Mouse (Mus musculus) hindbrain, embryonic 11.5 days (tissue): ENCODE measurements around the gene Npr1. TPM values are rescaled to one million over a fixed set of nuclear protein-coding genes. Genes with fewer than 3 reads are reported as not detected.

Source experiments
- ATAC-seq: fragments of 200-750 bp; cut with Nextera tagmentation; 2 replicates; pipeline ENCODE4 v1.8.0; 2017; ENCODE audit warnings: mild to moderate bottlenecking, moderate TSS enrichment, moderate library complexity; ENCODE audit not compliant: low FRiP score
- DNase-seq: peaks from one replicate; pipeline ENCODE4 v3.0.0-alpha.2; 2015; ENCODE audit warnings: low spot score
- H3K27ac ChIP-seq: fragments of 300-500 bp; sonication (generic); 2 replicates; pipeline ENCODE4 v1.5.1; 2014; ENCODE audit warnings: mild to moderate bottlenecking, low read depth, low read length
- H3K27me3 ChIP-seq: fragments of 300-500 bp; sonication (generic); 2 replicates; pipeline ENCODE4 v1.6.1; 2014; ENCODE audit warnings: mild to moderate bottlenecking, low read length, moderate library complexity, mixed read lengths; ENCODE audit not compliant: control insufficient read depth, insufficient read depth
- H3K36me3 ChIP-seq: fragments of 300-500 bp; sonication (generic); 2 replicates; pipeline ENCODE4 v1.6.1; 2014; ENCODE audit warnings: mild to moderate bottlenecking, low read length, moderate library complexity, mixed read lengths; ENCODE audit not compliant: control insufficient read depth, insufficient read depth
- H3K4me1 ChIP-seq: fragments of 300-500 bp; sonication (generic); replicated peaks from 2 replicates; pipeline ENCODE4 v1.6.1; 2014; ENCODE audit warnings: low read length, mixed read lengths; ENCODE audit not compliant: control insufficient read depth, insufficient read depth
- H3K4me2 ChIP-seq: fragments of 300-500 bp; sonication (generic); replicated peaks from 2 replicates; pipeline ENCODE4 v1.6.1; 2014; ENCODE audit warnings: mild to moderate bottlenecking, low read depth, low read length
- H3K4me3 ChIP-seq: fragments of 300-500 bp; sonication (generic); 2 replicates; pipeline ENCODE4 v1.5.1; 2014; ENCODE audit warnings: low read depth, low read length
- H3K9ac ChIP-seq: fragments of 300-500 bp; sonication (generic); 2 replicates; pipeline ENCODE4 v1.6.1; 2014; ENCODE audit warnings: low read depth, low read length
- H3K9me3 ChIP-seq: fragments of 300-500 bp; sonication (generic); 2 replicates; pipeline ENCODE4 v1.6.1; 2016; ENCODE audit warnings: low read length; ENCODE audit not compliant: control insufficient read depth
- WGBS: fragments of 180-500 bp; shearing (Covaris S2); extraction: QIAGEN DNeasy Blood & Tissue Kit; methylation state at CpG from one replicate; pipeline ENCODE4 v1.1.7; 2014; 5-methylcytosine and 5-hydroxymethylcytosine counted together
- polyA plus RNA-seq: library from polyadenylated mRNA; unstranded; fragments of >200 nt; fragmentation: Nextera tagmentation; extraction: Ambion mirVana; gene quantifications from 2 replicates; pipeline ENCODE4 v1.2.1, GENCODE M21; 2014

The Npr1 gene
- polyA plus RNA-seq, 1 experiment from 2014 or later = 3.7 TPM

DNA sequence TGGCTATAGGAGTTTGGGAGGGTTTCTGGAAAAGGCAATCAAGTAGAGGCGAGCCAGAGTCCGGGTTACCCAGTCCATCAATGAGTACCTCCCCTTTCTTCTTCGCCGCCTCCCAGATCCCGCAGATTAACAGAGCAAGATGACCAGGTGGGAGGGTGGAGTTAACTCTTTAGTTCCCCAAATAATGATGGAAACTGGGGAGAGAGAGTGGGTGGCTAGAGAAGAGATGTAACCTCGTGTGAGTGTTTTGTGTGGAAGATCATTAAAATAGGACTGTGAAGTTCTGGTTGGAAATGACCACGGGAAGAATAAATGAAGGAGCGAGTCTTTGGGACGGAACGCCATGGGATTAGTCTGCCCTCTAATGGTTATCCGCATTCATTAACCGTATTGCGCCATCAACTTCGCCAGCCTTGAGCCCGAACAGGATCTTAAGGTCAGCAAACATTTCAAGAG is 673 bp upstream of the Npr1 start:
- Histone ChIP-seq H3K36me3 (no peaks in the 10 kb centered on the region), H3K9me3 (no peaks in the 10 kb centered on the region), H3K9ac (no peak overlapping the region), H3K4me2 (peak overlapping the region; percentile 60), H3K27ac (no peak overlapping the region), H3K4me3 (peak overlapping the region; percentile 34), H3K27me3 (peaks cover 37% of the 10 kb centered on the region), H3K4me1 (0 out of 2 replicates have a peak, but pooled peaks cover 2% of the 10 kb centered on the region)
- ATAC-seq (peak; percentile 53; the same call in 1 of the 2 replicates), DNase-seq (peak; percentile 78)
- WGBS = 1% methylated on average over 15 of the region's 15 CpGs

DNA sequence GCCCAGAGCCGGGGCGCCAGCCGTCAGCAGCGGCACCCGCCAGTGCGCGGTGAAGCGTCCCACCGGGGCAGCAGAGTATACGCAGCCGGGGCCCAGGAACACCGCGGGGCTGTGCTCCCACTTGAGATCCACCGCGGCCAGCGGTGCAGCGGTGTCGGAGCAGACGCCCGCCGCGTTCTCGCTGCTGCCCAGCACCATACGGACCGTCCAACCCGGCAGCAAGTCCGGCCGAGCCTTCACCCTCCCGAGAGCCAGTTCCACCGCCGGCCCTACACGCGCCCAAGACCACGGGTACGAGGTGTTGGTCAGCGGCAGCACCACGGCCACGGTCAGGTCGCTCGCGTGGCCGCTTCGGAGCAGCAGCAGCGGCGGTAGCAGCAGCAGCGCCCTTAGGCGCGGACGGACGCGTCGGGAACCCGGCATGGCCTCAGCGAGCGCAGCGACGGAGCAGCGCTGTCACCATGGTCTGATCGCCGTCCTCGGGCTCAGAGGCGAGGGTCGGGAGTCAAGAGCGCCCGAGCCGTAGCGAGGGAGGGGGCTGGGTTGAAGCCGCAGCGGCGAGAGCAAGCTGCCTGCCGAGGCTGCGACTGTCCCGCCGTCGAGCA is 483 bp downstream of the Npr1 start:
- DNase-seq (peak; percentile 60), ATAC-seq (peak; percentile 45)
- peak overlapping the region; percentile 34 for H3K4me3 ChIP-seq
- WGBS = 1% methylated on average over 73 of the region's 75 CpGs
- H3K9me3 ChIP-seq = no peaks in the 10 kb centered on the region
- no peak overlapping the region for H3K27ac ChIP-seq
- H3K9ac ChIP-seq = peak overlapping the region; percentile 27
- peak overlapping the region; percentile 60 for H3K4me2 ChIP-seq
- 0 out of 2 replicates have a peak, but pooled peaks cover 2% of the 10 kb centered on the region for H3K4me1 ChIP-seq
- H3K27me3 ChIP-seq = peaks cover 37% of the 10 kb centered on the region
- H3K36me3 ChIP-seq = no peaks in the 10 kb centered on the region

DNA sequence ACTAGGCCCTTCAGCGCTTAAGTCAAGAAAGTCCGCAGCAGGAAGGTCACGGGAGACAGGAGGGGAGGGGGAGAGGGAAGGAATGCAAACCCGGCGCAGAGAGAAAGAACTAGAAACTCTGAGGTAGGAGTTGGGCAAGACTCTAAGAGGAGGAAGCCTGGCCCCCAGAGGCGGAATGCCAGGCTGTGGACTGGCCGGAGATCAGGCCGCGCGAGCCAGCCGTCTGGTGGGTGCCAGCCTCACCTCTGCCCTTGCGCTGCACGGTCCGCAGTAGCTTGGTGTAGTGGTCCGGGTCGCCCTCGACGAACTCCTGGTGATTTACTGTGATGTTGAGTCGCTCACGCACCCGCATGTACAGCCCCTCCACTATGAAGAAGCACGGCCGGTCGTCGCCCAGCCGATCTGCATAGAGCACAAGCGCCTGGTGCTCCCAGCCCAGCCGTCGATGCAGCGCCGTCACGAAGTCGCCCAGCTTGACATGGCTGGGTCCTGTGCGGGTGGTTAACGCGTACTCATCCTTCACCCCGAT is 1.1 kb downstream of the Npr1 start:
- Histone ChIP-seq H3K4me1 (0 out of 2 replicates have a peak, but pooled peaks cover 2% of the 10 kb centered on the region), H3K9ac (peak overlapping the region; percentile 27; the same call in 1 of the 2 replicates), H3K36me3 (no peaks in the 10 kb centered on the region), H3K27me3 (peaks cover 37% of the 10 kb centered on the region), H3K4me3 (peak overlapping the region; percentile 34), H3K27ac (no peak overlapping the region), H3K9me3 (no peaks in the 10 kb centered on the region), H3K4me2 (peak overlapping the region; percentile 60)
- ATAC-seq = 0 out of 2 replicates have a peak, but pooled peaks have one; percentile 20
- peak; percentile 56 for DNase-seq
- 10% methylated on average over 37 of the region's 37 CpGs for WGBS

DNA sequence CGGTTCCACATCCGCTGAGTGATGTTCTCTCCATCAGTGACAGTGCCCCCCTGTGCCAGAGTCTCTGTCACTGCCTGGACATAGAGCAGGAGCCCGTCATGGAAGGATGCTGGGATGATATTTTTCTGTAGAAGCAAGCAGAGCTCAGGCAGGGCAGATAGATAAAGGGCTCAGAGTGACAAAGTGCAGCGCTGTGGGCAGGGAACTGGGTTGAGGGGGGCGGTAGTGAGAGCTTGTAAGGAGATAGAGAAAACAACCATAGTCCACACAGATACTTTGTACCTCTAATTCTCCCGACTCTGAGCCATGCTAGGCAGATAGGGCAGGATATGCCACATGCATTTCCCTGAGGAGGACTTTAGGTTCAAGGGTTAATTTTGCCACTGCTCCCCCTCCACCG is 3.1 kb downstream of the Npr1 start:
- DNase-seq (no peak), ATAC-seq (no peak)
- no peak overlapping the region for H3K4me2 ChIP-seq
- H3K36me3 ChIP-seq = no peaks in the 10 kb centered on the region
- H3K4me3 ChIP-seq = no peak overlapping the region
- no peaks in the 10 kb centered on the region for H3K9me3 ChIP-seq
- H3K27ac ChIP-seq = no peak overlapping the region
- peaks cover 37% of the 10 kb centered on the region for H3K27me3 ChIP-seq
- H3K4me1 ChIP-seq = 0 out of 2 replicates have a peak, but pooled peaks cover 2% of the 10 kb centered on the region
- no peak overlapping the region for H3K9ac ChIP-seq
- 41% methylated on average over 7 of the region's 7 CpGs for WGBS

DNA sequence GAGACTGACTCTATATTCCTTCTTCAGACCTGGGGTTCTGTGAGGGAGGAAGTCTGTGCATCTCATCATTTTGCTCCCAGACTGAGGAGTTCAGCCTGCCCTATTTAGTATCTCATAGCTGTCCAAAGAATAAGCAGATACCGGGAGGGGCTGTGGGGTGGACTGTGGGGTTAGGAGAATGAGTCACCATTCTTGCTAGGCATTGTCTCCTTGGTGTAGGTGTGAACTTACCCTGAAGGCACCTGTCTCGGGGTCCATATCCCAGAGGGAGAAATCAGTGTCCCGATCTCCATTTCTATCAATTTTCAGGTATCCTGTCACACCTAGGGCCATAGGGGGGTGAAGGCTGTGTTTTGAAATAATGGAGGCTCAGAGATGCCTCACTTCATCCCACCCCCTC is 3.7 kb downstream of the Npr1 start:
- Histone ChIP-seq H3K4me1 (0 out of 2 replicates have a peak, but pooled peaks cover 2% of the 10 kb centered on the region), H3K27ac (no peak overlapping the region), H3K9ac (no peak overlapping the region), H3K27me3 (peaks cover 37% of the 10 kb centered on the region), H3K36me3 (no peaks in the 10 kb centered on the region), H3K4me2 (no peak overlapping the region), H3K9me3 (no peaks in the 10 kb centered on the region), H3K4me3 (no peak overlapping the region)
- WGBS = 92% methylated on average over 3 of the region's 3 CpGs
- ATAC-seq (no peak), DNase-seq (no peak)

DNA sequence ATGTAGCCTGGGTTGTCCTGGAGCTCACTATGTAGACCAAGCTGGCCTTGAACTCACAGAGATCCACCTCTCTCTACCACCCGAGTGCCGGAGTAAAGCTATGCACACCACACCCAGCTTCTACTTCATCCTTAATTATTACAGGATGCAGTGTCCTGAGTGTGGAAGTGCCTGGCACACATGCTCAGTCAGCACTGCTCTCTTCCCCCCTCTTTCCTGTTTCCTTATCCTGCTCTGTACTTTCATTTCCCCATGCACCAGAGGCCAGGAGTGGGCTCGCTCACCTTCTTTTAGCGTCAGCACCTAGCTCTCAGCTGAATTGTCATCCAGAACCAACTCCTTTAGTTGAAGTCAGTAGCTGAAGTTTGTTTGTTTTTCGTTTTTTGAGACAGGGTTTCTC is 5.4 kb downstream of the Npr1 start:
- no peak overlapping the region for H3K9ac ChIP-seq
- no peaks in the 10 kb centered on the region for H3K36me3 ChIP-seq
- no peak overlapping the region for H3K4me3 ChIP-seq
- ATAC-seq (no peak), DNase-seq (no peak)
- H3K9me3 ChIP-seq = no peaks in the 10 kb centered on the region
- WGBS = 78% methylated on average over 5 of the region's 5 CpGs
- H3K27me3 ChIP-seq = peaks cover 28% of the 10 kb centered on the region
- no peak overlapping the region for H3K27ac ChIP-seq
- H3K4me1 ChIP-seq = 0 out of 2 replicates have a peak, but pooled peaks cover 1% of the 10 kb centered on the region
- H3K4me2 ChIP-seq = no peak overlapping the region

DNA sequence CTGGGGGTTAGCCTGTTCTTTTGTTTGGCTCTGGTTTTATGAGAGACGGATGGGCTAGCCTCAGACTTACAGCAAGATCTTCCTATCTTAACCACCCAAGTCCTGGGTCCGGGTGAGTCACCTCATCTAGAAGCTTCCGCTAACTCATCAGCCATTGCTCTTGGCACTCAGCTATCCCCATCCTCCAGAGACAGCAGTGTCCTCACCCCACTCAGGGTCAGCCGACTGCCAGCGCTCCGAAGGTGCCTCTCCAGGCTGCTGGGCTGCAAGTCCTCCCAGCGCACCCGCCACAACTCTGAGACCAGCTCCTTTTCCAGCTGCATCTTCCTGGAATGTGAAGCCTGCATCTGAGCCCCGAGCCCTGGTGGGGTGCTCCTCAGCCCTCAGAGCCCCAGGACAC is 5.9 kb downstream of the Npr1 start:
- H3K27ac ChIP-seq = no peak overlapping the region
- no peaks in the 10 kb centered on the region for H3K9me3 ChIP-seq
- H3K4me2 ChIP-seq = no peak overlapping the region
- H3K9ac ChIP-seq = no peak overlapping the region
- H3K27me3 ChIP-seq = peaks cover 22% of the 10 kb centered on the region
- no peaks in the 10 kb centered on the region for H3K36me3 ChIP-seq
- ATAC-seq (no peak), DNase-seq (no peak)
- H3K4me3 ChIP-seq = no peak overlapping the region
- no peaks in the 10 kb centered on the region for H3K4me1 ChIP-seq
- WGBS = 82% methylated on average over 9 of the region's 9 CpGs

DNA sequence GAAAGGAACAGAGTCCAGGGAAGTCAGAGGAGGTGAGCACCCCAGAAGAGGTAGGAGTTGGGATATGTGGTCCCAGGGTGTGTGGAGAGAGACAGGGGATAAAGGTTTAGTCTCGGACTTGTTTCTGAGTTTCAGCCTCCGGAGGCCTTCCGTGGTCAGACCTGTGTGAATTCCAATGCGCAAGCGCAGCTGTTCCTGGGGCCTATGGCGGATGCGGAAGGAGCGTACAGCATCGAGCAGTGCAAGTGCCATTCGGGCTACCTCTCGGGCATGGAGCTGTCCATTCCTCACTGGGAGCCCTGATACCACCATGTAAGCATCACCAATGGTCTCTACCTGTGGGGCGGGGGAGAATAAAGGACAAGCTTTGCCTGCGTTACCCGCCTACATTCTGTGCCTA is 10.7 kb downstream of the Npr1 start:
- no peak overlapping the region for H3K4me3 ChIP-seq
- DNase-seq = no peak
- no peak for ATAC-seq
- no peak overlapping the region for H3K4me2 ChIP-seq
- WGBS = 84% methylated on average over 14 of the region's 14 CpGs
- H3K36me3 ChIP-seq = no peaks in the 10 kb centered on the region
- no peak overlapping the region for H3K27ac ChIP-seq
- no peak overlapping the region for H3K9ac ChIP-seq
- H3K27me3 ChIP-seq = no peaks in the 10 kb centered on the region
- H3K4me1 ChIP-seq = no peaks in the 10 kb centered on the region
- no peaks in the 10 kb centered on the region for H3K9me3 ChIP-seq
